Mouse (Mus musculus): ENCODE measurements at regions not wholly inside any gene's neighbourhood (a gene's known extent, or its start where the extent isn't known, plus 50 kb on each side); places are given as distances from the start of the nearest gene placed in this dataset.

DNA sequence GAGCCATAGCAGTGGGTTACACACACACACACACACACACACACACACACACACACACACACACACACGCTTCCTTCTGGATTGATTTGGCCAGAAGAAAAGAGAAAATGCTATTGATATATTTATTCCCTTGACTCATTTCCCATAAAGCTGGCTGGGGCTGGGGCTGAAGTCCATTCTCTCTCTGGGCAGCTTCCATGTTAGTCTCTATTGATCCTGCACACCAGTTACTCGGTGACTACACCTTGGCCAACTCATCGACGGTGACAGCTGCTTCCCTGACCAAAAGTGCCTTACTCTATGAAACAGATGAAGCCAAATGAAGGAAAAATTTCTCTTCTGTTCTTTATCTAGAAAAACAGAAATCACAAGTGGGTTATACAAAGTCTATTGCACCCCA lies 82.1 kb downstream of the Snx18 start:
- DNase-seq: no peak

DNA sequence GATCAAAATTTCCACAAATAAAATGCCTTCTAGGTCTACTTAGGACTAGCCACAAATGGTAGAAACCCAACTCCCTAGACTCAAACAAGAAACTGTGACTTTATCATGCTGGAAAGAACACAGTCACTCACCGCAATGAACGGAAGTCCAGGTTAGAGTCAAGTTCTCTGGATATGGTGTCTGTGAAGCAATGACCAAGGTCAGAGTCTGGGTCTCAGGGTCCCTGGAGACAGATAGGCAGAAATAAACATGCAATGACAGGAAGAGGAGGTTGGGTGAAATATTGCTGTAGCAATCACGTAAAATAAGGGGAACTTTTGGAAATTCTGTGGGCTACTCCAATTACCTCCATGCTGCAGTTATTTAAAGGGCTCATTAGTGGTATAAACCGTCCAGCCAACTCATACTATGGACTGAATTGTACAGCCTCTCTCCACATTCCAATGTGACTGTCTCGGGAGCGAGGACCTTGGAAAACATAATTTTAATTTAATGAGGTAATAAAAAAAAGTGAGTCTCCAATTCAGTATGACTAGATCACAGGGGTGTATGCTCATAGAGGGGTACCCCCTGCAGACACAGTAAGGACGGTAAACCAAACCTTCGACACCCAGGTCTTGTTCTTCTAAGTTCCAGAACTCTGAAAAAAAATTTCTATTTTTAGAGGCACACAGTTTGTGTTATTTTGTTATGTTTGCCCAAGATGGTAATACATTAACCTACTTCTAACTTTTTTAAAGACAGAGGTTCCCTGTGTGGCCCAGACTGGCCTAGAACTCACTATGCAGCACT lies 83.5 kb downstream of the Snx18 start:
- DNase-seq: no peak

DNA sequence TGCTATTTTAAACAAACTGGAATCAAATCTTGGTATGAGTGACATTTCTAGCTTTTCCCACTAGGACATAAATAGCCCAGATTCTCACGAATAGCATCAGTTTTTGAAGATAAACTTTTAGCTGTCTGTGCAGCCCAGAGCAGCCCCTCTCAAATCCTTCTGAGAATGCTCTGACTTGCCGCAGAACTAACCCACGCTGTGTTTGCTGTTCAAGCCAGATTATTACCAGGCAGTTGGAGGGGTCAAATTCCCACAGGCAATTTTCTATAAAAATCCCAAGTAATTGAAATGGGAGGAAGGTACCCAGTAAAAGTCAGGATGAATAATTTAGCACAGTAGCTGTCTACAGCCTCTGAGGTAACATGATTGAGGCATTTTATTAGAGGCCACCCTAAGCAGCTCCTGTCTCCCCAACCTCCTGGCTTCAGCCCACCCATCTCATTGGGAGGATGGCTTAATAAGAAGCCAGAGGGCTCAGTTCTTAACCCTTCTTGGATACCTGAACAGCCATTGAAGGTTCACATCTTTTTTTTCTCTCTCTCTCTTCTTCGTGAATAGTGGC lies 84.4 kb downstream of the Snx18 start:
- DNase-seq: no peak

DNA sequence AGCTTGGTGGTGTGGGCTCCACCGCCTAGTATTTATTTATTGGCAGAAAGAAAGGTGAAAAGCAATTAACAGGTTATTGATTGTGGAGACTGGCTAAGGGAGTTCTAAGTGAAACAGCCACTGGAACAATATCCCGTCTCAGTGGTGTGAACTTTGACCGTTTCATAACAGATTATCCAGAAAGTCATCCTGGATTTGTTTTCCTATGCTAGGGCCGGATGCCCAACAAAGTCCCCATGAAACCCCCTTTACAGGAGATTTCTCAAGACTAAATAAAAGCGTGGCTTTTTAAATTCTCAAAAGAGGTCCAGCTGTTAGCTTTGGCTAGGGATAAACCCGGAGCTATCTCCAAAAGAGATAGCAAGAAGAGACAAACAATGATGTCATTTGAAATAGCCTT lies 91.4 kb downstream of the Snx18 start:
- DNase-seq: no peak

DNA sequence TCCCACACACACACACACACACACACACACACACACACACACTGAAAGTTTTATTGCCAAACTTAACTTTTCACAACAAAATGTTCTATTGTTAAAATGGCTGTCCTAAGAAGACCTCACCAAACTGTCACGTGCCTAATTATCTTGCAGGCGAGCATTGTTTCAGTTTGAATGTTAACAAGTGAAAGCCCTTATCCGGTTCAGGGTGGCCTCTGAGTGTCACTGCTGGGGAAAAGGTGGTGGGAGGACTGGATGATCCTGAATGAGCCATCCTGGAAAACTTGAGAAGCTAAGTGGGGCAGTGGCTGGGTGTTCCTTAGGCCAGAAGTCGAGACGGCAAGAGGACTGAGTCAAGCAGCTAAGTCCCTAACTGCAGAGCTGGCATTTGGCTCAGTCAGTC lies 94.9 kb downstream of the Snx18 start:
- DNase-seq: no peak

DNA sequence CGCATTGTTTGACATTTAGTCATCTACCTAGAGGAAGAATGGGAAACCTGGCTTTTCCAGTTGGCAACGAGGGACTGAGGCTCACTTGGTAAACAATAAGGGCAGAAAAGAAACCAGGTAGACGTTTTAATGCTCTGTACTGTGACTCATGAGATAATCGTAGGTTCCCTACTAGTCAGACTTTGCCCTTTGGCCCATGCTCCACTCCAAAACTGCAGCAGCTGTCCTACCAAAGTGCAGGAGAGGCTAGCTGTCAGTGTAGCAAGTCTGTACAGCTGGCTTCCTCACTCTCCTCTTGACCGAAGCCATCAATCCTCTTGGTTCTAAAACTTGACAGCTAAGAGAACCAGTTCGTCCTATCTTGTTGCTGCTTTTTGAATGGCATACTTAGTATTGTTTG lies 100.2 kb downstream of the Snx18 start:
- no peak for DNase-seq

DNA sequence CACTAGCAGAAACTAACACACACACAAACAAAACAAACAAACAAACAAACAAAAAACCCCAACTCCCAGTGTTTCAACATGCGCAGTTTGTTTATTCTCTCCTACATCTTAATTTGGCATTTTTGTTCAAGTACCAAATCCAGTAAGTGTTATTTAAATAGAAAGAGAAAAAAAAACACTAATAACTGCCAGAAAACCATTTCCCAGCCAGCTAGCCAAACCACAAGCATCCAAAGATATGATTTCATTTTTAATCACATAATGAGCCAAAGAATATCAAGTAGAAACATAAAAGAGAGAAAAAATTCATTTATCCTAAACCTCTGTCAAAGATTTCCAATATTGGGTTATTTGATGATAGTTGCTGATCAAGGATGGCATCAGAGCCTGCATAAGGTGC lies 102.3 kb downstream of the Snx18 start:
- no peak for DNase-seq

DNA sequence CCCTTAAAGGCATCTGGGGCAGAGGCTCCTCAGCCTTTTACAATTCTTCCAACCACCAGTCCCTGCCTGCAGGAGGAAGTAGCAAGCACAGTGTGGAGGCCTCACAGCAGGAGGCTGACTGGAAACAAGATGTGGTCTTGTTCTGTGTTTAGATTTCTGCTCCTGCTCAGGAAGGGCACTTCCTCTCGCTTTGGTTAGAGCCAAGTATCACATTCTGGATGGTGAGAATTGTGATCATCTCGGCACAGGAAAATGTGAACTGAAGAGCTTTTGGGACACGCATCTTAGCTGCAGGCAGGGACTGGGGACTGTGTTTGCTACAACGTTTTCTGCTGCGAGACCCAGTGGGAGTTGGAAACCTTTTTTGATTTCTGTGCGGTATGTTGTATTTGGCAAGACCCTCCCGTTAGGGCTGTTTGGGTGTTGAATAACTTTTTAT lies 103.2 kb downstream of the Snx18 start:
- peak; percentile 25 for DNase-seq

DNA sequence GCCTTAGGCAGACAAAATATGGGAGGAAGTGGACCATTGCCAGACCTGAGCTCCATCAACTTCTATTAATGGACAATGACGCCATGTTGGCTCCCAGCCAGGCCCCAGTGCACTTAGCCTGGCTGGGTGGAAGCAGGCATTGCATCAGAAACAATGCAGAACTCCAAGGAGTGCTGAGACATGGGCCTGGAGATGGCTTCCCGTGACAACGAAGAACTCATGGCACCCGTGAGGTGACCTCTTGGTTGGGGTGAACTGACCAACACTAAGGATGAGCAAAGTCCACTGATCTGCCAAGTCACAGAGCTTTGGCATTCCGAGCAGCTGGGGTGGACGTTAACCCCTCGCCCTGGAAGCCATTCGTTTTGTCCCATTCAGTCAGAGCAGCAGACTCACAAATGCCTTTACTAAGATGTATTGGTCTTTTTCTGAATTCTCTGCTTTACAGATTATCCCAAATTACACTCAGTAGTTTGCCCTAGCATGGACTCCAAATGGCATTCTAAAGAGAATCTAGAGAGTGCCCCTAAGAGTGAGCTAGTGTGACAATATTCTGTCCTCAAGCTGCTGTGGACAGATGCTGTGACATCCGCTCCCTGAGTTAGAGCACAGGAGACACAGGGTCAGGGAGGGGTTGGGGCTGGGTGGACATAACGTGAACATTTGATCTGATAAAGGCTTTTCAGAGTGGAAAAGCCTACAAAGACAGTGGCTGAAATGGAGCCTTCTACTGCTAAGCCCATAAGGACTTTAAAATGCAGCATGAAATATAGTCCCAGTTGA lies 108.8 kb downstream of the Snx18 start:
- DNase-seq: no peak

DNA sequence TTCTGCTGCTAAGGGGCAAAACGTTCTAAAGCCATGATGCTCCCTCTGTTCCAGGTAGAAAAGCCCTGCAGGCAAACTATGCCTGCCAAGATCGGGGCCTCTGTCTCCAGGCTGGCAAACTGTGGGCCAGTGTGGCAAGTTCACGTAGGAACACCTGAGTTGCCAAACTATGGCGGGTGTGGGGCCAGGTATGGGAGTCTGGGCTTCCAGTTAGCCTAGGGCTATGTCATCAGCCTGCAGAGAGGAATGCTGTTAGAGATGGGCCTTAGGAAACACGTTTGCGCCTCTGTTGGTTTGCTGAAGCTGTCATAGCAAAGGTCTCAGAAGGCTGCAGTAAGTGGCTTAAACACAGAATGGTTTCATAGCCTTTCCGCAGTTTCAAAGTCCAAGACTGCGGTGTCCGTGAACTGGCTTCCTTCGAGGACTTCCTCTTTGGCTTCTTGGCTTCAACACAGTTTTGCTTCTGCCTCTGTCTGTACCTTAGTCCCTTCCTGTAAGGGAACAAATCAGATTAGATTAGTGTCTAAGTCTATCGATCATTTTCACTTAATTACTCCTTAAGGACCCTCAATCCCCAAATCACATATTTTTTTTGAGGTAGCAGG lies 110.1 kb downstream of the Snx18 start:
- DNase-seq: no peak

DNA sequence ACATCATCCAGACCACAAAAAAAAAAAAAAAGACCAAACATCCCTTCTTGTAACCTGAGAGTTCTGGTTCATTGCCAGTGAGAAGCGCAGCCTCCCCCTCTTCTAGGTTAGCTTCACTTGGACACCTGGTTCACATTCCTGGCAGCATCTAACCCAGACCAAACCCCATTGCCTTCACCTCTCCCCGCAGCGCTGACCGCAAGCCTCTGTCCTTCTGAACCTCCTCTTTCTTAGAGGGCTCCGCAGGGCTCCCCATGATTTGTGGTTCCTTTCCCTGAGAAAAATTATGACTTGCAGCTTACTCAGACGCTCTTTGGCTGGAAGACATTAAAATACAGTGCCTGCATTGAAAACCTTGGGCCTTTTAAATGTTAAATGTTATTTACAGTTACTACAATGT lies 115.8 kb downstream of the Snx18 start:
- DNase-seq: no peak

DNA sequence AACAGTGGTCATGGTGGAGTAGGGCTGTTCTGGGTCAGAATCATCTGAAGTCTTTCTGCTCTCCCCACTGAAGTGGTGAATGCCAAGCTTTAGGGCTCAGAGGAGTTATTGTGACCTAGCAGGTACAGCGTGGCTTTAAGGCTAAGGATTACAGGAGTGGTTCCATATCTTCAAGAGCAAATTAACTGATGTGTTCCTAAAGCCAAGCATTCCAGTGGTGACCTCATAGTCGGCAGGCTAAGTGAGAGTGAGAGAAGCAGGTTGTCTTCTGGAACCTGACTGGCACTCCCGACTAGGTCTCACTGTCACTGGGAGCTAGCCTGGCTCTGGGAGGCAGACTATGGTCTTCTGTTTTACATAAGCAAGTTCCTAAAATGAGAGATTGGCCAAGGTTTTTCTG lies 116.3 kb downstream of the Snx18 start:
- no peak for DNase-seq

DNA sequence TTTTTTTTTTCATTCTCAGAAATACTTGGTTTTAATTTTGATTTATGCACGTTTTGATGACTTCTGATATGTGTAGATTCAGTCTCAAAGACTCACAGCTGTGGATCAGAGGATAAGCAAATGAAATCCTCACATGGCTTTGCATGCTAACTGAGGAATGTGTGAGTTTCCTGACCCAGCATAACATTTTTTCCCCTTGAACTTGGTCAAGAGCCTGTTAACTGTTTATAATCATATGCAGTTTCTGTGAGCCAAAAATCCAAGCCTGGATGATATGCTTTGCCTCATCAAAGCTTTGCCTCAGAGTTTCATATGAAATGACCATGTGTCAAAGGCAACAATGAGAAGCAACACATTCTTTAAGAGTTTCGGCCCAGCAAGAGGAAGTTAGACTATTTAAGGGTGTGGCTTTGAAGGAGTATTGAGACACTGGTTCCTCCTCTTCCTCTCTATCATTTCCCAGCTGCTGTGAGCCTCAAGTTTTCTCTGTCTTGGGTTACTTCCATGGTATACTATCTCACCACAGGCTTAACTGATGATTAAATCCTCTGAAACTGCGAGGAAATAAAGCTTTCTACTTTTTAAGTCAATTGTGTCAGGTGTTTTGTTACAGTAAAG lies 117.9 kb downstream of the Snx18 start:
- DNase-seq: no peak

DNA sequence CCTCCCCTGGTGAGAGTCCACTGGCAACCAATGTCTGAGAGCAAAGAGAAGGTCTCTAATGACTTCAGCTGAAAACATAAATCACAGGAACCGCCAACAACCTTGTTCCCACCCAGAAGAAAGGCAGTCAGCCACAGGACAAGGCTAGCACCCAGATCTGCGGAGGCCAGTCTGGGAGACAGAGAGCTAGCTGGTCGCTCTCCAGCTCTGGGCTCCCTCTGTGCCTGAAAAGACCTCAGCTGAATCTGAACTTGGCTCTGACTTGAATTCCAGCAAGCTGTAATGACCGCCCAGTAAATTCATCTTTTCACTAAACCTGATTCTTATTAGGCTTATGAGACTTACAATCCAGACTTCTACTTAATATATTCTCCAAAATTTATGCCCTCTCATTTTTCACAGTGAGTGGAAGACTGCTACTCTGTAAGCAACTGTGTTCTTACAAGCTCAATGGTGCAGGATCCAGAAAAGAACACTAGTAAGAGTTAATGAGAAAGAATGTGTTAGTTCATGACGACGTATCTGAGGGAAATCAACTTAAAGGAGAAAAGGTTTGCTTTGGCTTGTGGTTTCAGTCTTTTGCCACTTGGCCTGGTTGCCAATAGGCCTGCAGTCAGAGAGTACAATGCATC lies 119.2 kb downstream of the Snx18 start:
- no peak for DNase-seq

DNA sequence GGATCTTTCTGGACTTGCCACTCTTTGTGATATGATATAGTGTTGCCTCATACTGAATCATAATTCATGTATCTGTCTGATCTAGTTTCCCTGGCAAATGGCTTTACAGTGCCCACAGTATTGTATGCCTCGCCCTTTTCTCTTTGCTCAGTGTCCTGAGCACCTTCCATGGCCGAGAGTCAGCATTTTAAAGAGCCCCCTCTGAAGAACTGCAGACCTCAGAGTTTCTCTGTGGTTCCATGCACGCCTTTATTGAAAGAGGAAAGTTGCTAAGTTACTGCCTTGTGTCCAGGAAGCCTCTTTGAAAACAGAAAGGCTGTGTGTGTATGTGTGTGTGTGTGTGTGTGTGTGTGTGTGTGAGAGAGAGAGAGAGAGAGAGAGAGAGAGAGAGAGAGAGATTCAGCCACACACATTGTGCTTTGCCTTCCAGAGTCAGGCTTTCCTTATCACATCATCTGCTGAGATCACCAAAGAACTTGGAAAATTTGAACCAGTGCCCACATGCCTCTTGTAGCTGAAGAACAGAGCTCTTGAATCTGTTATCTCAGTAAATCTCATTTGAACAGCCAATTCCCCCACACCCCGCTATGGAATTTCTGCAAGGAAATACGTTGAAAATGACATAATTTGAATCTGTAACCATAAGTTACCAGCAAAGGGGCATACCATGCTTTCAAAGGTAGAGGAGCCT lies 122.6 kb downstream of the Snx18 start:
- DNase-seq: no peak

DNA sequence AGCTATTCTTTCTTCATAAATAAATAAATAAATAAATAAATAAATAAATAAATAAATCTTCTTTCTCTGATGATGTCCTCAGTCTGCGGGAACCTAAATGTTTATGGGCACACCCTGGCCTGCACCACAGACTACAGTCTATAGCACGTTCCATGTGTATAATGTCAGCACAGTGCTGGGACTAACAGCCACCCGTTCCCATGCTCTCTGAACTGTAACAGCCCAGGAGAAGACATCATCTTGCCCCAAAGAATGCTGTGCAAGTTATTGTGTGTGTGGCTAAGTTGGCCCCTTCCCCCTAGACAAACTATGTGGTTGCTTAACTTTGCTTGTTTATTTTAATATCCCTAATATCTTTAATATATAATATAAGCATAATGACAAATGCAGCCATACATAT lies 123.2 kb downstream of the Snx18 start:
- DNase-seq: no peak

DNA sequence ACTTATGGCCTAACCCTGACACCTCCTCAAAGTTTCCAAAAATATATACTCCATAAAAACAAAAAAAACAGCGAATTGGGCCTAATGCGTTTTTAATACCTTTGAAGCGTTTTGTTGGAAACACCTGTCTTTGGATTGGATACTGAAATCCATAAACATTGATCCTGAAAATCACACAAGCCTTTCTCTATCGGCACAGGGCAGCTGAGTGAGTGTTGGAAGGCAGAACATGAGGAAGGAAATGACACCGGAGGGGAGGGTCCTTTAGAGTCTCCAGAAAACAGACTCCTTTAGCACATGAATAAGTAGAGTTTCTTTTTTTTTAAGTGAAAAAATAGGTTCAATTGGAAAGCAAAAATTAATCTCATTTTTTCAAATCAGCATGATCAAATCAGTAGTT lies 123.7 kb downstream of the Snx18 start:
- DNase-seq: no peak

DNA sequence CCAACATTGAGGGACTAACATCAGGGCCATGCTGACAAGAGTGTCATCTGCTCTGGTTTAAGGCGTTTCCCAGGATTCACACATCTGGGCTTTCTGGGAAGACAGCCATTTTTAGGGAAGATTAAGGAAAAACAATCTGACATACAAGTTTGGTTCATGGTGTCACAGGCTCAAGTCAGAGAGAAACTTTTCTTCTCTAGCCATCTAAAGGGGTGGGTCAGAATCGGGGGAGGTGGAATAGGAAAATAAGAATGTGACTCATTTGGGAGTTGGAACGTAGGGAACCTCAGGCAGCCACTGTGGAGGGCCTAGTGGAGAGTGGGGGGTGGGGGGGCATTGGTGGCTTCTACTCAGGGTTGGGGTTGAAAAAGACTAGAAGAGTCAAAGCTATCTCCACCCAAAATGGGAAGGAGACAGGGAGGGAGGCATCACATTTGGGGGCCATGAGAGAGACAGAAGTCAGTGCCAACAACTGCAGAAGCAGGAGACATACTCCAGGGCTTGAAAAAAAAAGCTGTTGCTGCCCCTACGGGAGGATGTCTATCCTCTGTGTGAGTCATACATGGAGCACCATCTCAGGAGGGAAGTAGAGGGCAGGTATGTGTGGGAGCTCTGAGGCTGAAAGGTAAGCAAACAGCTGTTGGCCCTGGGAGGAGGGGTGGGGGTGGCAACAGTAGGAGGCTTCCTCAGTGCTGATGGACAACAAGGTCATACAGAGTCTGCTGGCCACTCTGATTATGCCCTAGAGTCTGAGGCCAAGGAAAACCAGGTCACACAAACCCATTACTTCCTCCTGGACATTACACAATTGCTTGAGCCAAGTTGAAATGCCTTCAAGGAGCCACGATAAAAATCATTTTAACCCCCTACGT lies 128.2 kb downstream of the Snx18 start:
- no peak for DNase-seq

DNA sequence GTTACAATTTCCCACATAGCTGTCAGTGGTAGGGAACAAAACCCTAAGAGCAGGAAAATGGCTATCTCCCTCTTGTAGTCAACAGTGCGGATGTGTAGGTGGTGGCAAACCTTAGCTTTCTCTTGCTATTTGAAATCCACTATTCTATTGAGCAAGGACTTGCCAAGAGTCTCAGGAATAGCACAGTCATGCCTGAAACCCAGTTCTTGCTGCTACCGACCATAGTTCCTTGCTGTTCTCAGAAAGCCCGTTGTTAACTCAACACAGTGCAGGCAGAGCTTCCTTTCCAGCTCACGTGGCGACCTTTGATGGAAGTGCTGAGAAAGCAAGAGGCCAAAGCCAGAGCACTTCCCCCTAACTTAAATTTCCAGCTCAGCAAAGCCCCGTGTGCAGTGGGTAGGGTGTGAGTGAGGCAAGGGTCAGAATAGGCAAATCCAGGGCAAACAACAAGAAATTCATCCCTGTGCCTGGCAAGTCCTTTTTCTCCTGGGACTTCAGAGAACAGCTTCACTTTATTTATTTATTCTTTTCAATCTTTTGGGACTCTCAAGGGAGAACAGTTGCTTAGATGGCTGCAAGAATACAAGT lies 131.9 kb downstream of the Snx18 start:
- DNase-seq: no peak

DNA sequence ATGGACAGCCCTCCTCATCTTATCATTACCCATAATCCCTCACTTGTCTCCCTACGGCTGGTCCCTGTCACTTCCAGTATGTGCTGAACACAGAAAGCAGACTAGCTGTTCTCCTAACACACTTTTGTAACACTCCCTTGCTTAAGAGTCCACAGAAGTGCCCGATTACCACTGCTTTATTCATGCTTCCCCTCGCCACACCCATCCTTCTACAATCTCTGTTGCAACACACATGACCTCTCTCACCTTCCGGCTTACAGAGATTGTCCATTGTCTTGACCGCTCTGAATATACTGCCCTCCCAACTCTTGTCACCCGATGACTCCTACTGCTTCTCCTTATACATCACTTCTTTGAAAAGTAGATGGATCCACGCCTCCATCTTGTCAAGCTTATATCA lies 132.9 kb downstream of the Snx18 start:
- DNase-seq: no peak

Measured in thymus, postnatal 14 days (tissue).